Mouse (Mus musculus): ENCODE measurements around the gene Tas2r110. TPM values are rescaled to one million over a fixed set of nuclear protein-coding genes. Genes with fewer than 3 reads are reported as not detected.

Tas2r110 gene
- not detected in 2 replicates for polyA plus RNA-seq (2015; fragmentation: Nextera tagmentation; extraction: Ambion mirVana)

GRCm38 (mm10) chr6:132867708-132868107 lies at the start of gene Tas2r110:
Gene Tas2r110, plus strand, starts transcription at chr6:132868008.
- Histone ChIP-seq H3K9me3 (ENCODE audit: low read length) (no peaks in the 10 kb centered on the region), H3K4me3 (ENCODE audit: low read length) (no peak within 1 kb of the TSS), H3K36me3 (ENCODE audit: insufficient read depth, low read length) (no peaks in the 10 kb centered on the region), H3K9ac (replicated peaks; ENCODE audit: low read length) (no peak within 1 kb of the TSS), H3K4me2 (replicated peaks; ENCODE audit: low read depth, low read length) (no peak within 1 kb of the TSS), H3K27ac (ENCODE audit: low read length) (no peak within 1 kb of the TSS), H3K27me3 (ENCODE audit: insufficient read depth, low read length) (no peaks in the 10 kb centered on the region), H3K4me1 (ENCODE audit: insufficient read depth, low read length) (no peaks in the 10 kb centered on the region)
- ATAC-seq (ENCODE audit: low FRiP score, low TSS enrichment), result no peak

DNA sequence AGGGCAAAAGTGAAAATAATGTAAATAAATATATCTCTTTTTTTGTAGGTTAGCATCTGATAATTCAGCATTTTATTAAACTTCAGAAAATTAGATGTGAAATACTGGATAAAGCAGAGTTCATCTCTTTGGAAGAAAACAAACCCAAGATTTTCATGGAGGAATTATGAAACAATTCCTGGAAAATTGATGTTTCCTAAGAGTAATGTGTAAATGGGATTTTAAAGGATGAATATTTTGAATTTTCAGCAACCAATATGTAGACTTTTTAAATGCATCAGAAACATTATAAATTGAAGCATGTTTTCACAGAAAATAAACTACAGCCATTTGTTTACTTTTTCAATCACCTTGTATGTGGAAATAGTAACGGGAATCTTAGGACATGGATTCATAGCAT lies 21.0 kb upstream of the Tas2r110 start, which contains the start of gene Tas2r123:
Tas2r123 (plus strand) TSS at position 301 of the 400 bp plus-strand sequence.
- WGBS, result 85% methylated on average over 1 of the region's 1 CpGs
- no peaks in the 10 kb centered on the region for H3K4me1 ChIP-seq (ENCODE audit: insufficient read depth, low read length)
- H3K9me3 ChIP-seq (ENCODE audit: low read length), result no peaks in the 10 kb centered on the region
- H3K4me2 ChIP-seq (replicated peaks; ENCODE audit: low read depth, low read length), result no peak within 1 kb of the TSS
- no peak within 1 kb of the TSS for H3K9ac ChIP-seq (replicated peaks; ENCODE audit: low read length)
- no peaks in the 10 kb centered on the region for H3K27me3 ChIP-seq (ENCODE audit: insufficient read depth, low read length)
- no peaks in the 10 kb centered on the region for H3K36me3 ChIP-seq (ENCODE audit: insufficient read depth, low read length)
- H3K4me3 ChIP-seq (ENCODE audit: low read length), result no peak within 1 kb of the TSS
- H3K27ac ChIP-seq (ENCODE audit: low read length), result no peak within 1 kb of the TSS
- no peak for ATAC-seq (ENCODE audit: low FRiP score, low TSS enrichment)

DNA sequence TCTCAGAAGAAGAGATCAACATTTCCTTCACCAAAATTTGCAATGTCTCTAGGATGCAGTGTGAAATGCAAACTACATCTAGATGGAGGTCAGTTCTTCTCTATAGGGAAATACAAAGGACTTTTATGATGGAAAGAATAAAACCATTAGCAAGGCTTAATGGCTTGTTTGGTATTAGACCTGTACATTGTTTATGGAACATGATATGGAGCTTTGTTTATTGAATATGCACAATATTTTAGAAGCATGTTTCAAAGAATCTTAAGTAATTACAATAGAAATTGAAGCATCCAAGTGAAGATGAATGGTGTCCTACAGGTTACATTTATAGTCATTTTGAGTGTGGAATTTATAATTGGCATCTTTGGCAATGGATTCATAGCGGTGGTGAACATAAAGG lies 12.7 kb upstream of the Tas2r110 start, which contains the start of gene Tas2r116:
Tas2r116 (plus strand) TSS at position 301 of the 400 bp plus-strand sequence.
- no peak within 1 kb of the TSS for H3K4me2 ChIP-seq (replicated peaks; ENCODE audit: low read depth, low read length)
- H3K9ac ChIP-seq (replicated peaks; ENCODE audit: low read length), result no peak within 1 kb of the TSS
- no peaks in the 10 kb centered on the region for H3K9me3 ChIP-seq (ENCODE audit: low read length)
- no peak for ATAC-seq (ENCODE audit: low FRiP score, low TSS enrichment)
- no peak within 1 kb of the TSS for H3K27ac ChIP-seq (ENCODE audit: low read length)
- no peaks in the 10 kb centered on the region for H3K27me3 ChIP-seq (ENCODE audit: insufficient read depth, low read length)
- WGBS, result 81% methylated on average over 1 of the region's 1 CpGs
- H3K36me3 ChIP-seq (ENCODE audit: insufficient read depth, low read length), result no peaks in the 10 kb centered on the region
- H3K4me1 ChIP-seq (ENCODE audit: insufficient read depth, low read length), result no peaks in the 10 kb centered on the region
- no peak within 1 kb of the TSS for H3K4me3 ChIP-seq (ENCODE audit: low read length)

DNA sequence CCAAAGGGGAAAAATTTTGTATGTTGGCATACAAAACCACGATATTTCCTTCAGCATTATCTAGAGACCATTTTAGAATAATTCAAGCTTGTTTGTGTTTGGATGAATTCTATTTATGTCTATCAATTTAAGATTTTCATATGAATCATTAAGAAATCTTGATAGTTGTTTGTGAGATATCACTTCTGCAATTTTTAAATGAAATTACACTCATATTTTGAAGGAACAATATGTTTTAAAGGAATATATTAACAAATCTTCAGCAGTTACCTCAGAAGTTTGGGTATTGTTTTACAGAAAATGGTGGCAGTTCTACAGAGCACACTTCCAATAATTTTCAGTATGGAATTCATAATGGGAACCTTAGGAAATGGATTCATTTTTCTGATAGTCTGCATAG lies 24.9 kb downstream of the Tas2r110 start, which contains the start of gene Tas2r113:
Tas2r113 (plus strand) TSS at position 301 of the 400 bp plus-strand sequence.
- 71% methylated on average over 1 of the region's 1 CpGs for WGBS
- no peak for ATAC-seq (ENCODE audit: low FRiP score, low TSS enrichment)
- no peaks in the 10 kb centered on the region for H3K9me3 ChIP-seq (ENCODE audit: low read length)
- H3K4me1 ChIP-seq (ENCODE audit: insufficient read depth, low read length), result no peaks in the 10 kb centered on the region
- no peaks in the 10 kb centered on the region for H3K27me3 ChIP-seq (ENCODE audit: insufficient read depth, low read length)
- H3K27ac ChIP-seq (ENCODE audit: low read length), result no peak within 1 kb of the TSS
- H3K4me2 ChIP-seq (replicated peaks; ENCODE audit: low read depth, low read length), result no peak within 1 kb of the TSS
- H3K9ac ChIP-seq (replicated peaks; ENCODE audit: low read length), result no peak within 1 kb of the TSS
- no peak within 1 kb of the TSS for H3K4me3 ChIP-seq (ENCODE audit: low read length)
- no peaks in the 10 kb centered on the region for H3K36me3 ChIP-seq (ENCODE audit: insufficient read depth, low read length)

- Histone ChIP-seq H3K9me3 (ENCODE audit: low read length) (no peaks in the 10 kb centered on the region), H3K4me2 (replicated peaks; ENCODE audit: low read depth, low read length) (no peak within 1 kb of the TSS), H3K36me3 (ENCODE audit: insufficient read depth, low read length) (no peaks in the 10 kb centered on the region), H3K4me3 (ENCODE audit: low read length) (no peak within 1 kb of the TSS), H3K9ac (replicated peaks; ENCODE audit: low read length) (no peak within 1 kb of the TSS), H3K4me1 (ENCODE audit: insufficient read depth, low read length) (no peaks in the 10 kb centered on the region), H3K27me3 (ENCODE audit: insufficient read depth, low read length) (no peaks in the 10 kb centered on the region), H3K27ac (ENCODE audit: low read length) (no peak within 1 kb of the TSS)
- WGBS, result 85% methylated on average over 3 of the region's 3 CpGs
- no peak for ATAC-seq (ENCODE audit: low FRiP score, low TSS enrichment)
These were observed 41.5 kb downstream of the Tas2r110 start, which contains the start of gene Tas2r125 for GRCm38 (mm10) chr6:132909351-132909750. Gene Tas2r125, plus strand, starts transcription at chr6:132909651.

Other genes with a start within 250 kb of the Tas2r110 start
- gene A630073D07Rik, start 216.5 kb upstream of the Tas2r110 start, polyA plus RNA-seq (2015; fragmentation: Nextera tagmentation; extraction: Ambion mirVana), result not detected in 2 replicates
- not detected in 2 replicates for gene Tas2r120, start 211.1 kb upstream of the Tas2r110 start, polyA plus RNA-seq (2015; fragmentation: Nextera tagmentation; extraction: Ambion mirVana)
- not detected in 2 replicates for gene Tas2r121, start 167.0 kb upstream of the Tas2r110 start, polyA plus RNA-seq (2015; fragmentation: Nextera tagmentation; extraction: Ambion mirVana)
- gene Tas2r122, start 156.1 kb upstream of the Tas2r110 start, polyA plus RNA-seq (2015; fragmentation: Nextera tagmentation; extraction: Ambion mirVana), result not detected in 2 replicates
- gene Tas2r115, start 130.0 kb upstream of the Tas2r110 start, polyA plus RNA-seq (2015; fragmentation: Nextera tagmentation; extraction: Ambion mirVana), result not detected in 2 replicates
- gene Tas2r124, start 113.3 kb upstream of the Tas2r110 start, polyA plus RNA-seq (2015; fragmentation: Nextera tagmentation; extraction: Ambion mirVana), result not detected in 2 replicates
- gene Tas2r102, start 105.9 kb upstream of the Tas2r110 start, polyA plus RNA-seq (2015; fragmentation: Nextera tagmentation; extraction: Ambion mirVana), result not detected in 2 replicates
- not detected in 2 replicates for gene Tas2r136, start 89.8 kb upstream of the Tas2r110 start, polyA plus RNA-seq (2015; fragmentation: Nextera tagmentation; extraction: Ambion mirVana)
- gene Tas2r117, start 65.2 kb upstream of the Tas2r110 start, polyA plus RNA-seq (2015; fragmentation: Nextera tagmentation; extraction: Ambion mirVana), result not detected in 2 replicates
- not detected in 2 replicates for gene Tas2r123, start 20.9 kb upstream of the Tas2r110 start, polyA plus RNA-seq (2015; fragmentation: Nextera tagmentation; extraction: Ambion mirVana)
- not detected in 2 replicates for gene Tas2r116, start 12.6 kb upstream of the Tas2r110 start, polyA plus RNA-seq (2015; fragmentation: Nextera tagmentation; extraction: Ambion mirVana)
- not detected in 2 replicates for gene Tas2r113, start 25.0 kb downstream of the Tas2r110 start, polyA plus RNA-seq (2015; fragmentation: Nextera tagmentation; extraction: Ambion mirVana)
- not detected in 2 replicates for gene Tas2r125, start 41.6 kb downstream of the Tas2r110 start, polyA plus RNA-seq (2015; fragmentation: Nextera tagmentation; extraction: Ambion mirVana)
- gene Tas2r129, start 83.1 kb downstream of the Tas2r110 start, polyA plus RNA-seq (2015; fragmentation: Nextera tagmentation; extraction: Ambion mirVana), result not detected in 2 replicates
- gene Tas2r131, start 89.9 kb downstream of the Tas2r110 start, polyA plus RNA-seq (2015; fragmentation: Nextera tagmentation; extraction: Ambion mirVana), result not detected in 2 replicates
- not detected in 2 replicates for gene Tas2r109, start 113.0 kb downstream of the Tas2r110 start, polyA plus RNA-seq (2015; fragmentation: Nextera tagmentation; extraction: Ambion mirVana)
- not detected in 2 replicates for gene Tas2r103, start 169.1 kb downstream of the Tas2r110 start, polyA plus RNA-seq (2015; fragmentation: Nextera tagmentation; extraction: Ambion mirVana)
- gene Tas2r140, start 187.8 kb downstream of the Tas2r110 start, polyA plus RNA-seq (2015; fragmentation: Nextera tagmentation; extraction: Ambion mirVana), result not detected in 2 replicates
- 67.6 and 80.7 TPM in 2 replicates for gene Smim10l1, start 236.9 kb downstream of the Tas2r110 start, polyA plus RNA-seq (2015; fragmentation: Nextera tagmentation; extraction: Ambion mirVana)

Measured in kidney, embryonic 16.5 days (tissue).